Mouse (Mus musculus) spleen, postnatal 14 days (tissue): ENCODE measurements around the gene Plekhg6.

Experiments used
- DNase-seq, 2 experiments: peaks; one replicate each; pipeline ENCODE4 v3.0.0; 2021 to 2022; ENCODE audit warnings: low spot score in 2 of 2

Plekhg6 gene

DNA sequence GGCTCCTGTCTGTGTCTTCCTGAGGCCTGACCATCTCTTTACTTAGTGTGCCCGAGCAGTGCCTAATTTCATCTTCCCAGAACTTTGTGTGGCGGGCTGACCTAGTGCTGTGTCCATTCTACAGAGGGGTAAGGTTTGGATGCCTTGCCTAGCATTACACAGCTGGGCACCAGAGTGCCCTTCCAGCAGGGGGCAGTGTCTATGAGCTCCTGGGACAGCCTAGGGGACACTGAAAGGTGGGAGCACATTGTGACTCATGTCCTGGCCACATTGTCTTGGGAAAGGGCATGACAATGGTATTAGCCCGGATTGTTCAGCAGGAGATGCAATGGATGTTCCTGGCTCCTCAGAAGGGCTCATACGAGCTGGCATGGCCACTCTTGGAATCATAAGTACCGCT lies 52.4 kb downstream of the Plekhg6 start:
- DNase-seq: no peak

DNA sequence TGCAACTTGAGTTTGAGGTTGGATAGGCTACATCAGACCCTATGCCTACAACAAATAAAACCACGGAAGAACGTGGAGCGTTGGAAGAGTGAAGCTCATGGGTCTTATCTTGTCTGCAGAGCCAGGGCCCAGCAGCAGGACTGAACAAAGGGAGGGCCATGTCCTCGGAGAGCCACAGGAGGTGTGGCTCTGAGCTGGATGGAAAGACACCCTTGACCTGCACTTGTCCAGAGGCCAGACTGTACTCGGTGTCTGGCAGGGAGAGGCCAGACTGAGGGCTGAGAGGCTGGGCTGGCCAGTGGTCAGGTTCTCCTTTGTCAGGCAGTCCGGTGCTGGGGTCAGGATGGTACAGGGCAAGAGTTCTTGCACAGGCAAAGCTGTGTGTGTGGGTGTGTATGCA lies 55.3 kb downstream of the Plekhg6 start:
- DNase-seq: no peak

DNA sequence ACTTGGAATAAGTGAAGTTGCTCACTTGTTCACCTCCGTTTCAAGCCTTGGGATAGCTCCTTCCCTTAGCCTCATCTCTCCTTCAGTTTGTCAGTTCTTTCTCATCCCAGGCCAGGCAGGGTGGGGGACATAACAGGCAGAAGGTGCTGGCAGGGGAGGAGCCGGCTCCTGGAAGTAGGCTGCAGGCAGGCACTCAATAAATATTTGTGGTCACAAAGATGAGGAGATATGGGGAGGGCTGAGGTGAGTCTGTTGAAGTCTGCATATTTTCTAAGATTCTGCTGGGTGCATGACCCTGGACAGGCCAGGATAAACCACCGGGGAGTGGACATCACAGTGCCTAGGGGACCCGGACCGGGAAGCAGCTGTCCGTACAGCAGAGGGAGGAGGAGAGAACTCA lies 57.0 kb downstream of the Plekhg6 start:
- DNase-seq: no peak

DNA sequence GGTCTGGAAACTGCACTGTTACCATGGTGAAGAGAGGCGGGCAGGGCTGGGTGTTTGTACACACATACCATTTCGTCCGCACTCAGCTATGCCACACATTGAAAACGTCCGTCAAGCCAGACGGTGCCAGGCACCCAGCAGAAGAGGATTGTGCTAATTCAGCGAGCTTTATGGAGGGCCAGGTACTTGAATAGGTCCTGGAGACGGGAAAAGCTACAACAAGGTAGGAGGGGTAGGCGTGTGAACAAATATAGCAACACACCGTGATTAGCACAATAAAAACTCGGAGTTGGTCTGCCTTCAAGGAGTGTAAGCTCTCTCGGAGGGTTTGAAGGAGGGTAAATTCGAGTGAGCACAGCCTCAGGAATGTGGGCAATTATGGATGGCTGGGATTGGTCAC lies 57.8 kb downstream of the Plekhg6 start:
- DNase-seq: no peak

DNA sequence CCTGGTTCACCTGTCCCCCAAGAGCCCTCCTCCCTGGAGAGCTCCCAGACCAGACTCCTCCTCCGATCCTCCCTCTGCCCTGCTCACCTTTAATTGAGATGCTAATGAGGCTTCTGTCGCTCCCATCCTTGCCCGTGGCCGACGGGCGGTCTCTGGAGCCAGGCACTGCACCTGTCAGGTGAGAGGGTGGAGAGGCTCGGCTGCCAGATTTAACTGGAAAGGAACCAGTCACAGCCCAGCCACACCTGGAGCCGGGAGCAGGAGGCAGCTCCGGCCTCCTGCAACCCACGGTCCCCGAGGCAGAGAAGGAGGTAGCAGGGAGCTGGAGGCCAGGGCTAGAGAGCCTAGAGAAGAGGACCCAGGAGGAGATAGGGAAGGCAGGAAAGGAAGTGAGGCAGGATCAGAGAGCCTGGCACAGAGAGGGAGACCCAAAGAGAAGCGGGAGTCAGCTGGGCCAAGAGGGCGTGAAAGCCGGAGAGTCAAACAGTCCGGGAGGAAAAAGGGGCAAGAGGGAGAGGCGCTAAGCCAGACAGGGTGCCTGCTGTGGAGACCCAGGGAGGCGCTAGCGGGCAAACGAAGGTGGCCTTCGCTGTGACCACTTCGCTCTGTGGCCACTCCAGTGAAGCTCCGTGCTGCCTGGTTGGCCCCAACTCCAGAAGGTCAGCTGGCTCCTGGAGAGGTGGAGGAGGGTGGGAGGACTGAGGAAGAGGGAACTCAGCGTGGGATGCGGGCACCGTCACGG lies 59.3 kb downstream of the Plekhg6 start:
- DNase-seq: no peak

DNA sequence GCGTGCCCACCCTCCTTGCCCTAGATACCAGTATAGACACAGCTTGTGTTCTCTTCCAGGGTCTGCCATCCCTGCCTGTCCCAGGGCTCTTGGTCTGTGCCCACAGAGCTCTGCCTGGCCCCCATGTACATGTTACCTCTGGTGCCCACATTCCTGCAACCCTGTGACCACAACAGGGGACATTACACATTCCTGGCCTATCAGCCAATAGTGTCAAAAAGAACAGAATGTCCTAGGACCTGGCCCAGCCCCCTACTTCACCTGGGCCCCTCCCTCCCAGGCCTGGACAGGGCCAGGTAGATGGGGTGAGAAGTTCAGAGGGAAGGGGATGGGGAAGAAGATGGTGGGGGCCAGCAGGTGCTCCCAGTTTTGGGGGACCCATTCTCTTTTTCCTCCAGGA lies 60.3 kb downstream of the Plekhg6 start, which contains the start of gene Scnn1a:
Gene Scnn1a (plus strand): TSS at position 337 of the 400 bp plus-strand sequence.
- DNase-seq: no peak

DNA sequence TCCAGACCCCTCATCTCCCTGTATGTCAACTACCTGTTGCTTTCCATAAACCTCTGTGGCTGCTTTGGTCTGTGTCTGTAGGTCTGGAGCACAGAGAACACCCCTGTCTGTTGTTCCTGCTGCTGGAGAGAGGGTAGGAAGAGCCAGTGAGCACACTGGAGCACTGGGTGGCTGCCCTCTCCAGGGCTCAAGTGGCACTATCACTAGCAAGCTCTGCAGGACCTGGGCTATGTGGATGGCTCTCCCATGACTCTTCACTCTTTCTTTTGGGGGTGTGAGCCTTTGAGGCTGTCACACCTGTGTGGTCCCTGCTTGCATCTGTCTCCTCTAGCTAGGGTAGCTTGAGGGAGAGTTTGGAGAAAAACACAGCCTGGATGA lies 60.7 kb downstream of the Plekhg6 start:
- DNase-seq: no peak

DNA sequence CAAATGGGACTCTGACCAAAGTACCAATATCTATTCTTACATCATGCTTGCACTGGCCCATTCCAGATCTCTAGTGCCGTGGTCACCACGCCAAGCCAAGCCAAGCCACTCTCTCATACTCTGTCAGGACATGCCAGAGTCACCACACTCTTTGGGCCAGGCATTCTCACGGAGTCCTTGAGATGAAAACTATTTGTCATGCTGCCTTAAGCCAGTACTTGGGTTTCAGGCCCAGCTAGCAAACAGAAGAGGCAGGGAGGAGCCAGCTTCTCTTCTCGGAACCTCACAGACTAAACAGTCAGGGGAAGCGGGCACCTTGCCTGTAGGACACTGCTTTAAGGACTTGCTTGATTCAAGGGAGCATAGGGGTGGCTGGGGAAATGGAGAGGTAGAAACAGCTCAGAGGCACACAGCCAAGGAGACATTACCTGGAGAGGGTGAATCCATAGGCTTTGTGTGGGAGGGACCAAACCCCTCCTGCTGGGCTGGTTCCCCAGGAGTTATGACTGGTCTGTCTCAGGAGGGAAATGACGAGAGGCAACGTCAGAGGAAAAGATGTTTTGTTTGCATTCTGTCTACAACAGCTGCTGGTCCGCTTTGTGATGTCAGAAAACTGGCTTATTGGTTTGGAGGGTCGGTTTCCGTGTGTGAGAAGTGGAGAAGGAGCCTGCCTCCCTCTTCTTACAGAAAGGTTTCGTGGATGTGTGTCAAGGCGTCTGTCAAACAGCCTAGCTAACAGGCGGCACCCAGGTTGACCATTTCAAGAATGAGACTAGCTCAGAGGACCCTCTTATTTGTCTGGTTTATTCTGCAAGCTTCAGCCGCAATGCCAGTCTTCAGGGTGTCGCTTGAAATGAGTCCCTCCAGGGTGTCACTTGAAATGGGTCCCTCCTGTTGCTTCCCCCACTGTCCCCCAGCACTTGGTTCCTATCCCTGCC lies 61.3 kb downstream of the Plekhg6 start:
- no peak for DNase-seq

DNA sequence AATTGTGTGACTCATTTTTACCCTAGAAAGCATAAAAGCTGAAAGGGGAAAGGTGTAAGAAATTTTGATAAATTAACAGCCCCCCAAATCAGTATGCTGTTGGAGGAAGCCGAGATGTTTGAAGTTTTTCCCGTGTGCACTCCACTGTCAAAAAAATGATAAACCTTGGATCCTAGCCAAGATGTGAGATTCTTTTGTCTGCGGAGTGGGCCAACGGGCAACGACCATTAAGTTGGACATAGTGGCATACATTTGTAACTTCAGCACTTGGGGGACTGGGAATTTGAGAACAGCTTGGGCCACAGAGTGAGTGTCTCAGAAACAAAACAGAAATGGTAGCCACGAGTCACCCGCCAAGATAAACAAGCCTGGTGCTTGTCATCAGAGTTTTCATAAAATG lies 63.5 kb downstream of the Plekhg6 start:
- DNase-seq: no peak

DNA sequence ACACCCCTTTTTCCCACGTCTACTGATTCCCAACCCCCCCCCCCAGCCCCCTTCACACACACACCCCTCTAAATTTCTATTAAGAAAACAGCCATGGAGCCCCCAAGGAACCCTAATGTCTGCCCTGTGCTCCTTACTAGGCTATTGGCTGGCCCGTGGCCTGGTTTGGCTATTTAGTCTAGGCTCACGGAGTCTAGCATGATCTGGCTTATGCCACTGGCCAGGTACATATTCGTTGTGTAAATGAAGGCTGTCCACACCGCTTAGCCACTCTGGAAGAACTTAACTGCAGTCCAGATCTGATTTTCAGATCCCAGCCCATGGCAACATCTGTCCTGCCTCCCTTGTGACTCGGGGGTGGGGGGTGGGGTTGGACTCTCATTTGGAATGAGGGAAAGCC lies 65.8 kb downstream of the Plekhg6 start:
- DNase-seq: no peak

DNA sequence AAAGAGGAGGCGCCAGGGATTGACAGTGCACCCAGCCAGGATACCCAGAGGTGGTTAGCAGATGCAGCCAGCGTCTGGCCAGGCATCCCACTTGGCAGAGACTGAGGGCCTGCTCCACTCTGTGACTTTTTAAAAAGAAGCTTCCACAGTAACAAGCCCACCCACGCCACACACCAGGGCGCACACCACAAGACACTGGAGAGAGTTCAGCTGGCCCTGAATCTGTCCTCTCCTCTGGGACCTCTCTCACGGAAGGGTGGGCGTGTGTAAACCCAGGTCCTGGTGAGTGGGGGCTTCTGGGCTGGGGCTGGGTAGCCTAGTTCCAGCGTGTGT lies 66.4 kb downstream of the Plekhg6 start:
- no peak for DNase-seq

DNA sequence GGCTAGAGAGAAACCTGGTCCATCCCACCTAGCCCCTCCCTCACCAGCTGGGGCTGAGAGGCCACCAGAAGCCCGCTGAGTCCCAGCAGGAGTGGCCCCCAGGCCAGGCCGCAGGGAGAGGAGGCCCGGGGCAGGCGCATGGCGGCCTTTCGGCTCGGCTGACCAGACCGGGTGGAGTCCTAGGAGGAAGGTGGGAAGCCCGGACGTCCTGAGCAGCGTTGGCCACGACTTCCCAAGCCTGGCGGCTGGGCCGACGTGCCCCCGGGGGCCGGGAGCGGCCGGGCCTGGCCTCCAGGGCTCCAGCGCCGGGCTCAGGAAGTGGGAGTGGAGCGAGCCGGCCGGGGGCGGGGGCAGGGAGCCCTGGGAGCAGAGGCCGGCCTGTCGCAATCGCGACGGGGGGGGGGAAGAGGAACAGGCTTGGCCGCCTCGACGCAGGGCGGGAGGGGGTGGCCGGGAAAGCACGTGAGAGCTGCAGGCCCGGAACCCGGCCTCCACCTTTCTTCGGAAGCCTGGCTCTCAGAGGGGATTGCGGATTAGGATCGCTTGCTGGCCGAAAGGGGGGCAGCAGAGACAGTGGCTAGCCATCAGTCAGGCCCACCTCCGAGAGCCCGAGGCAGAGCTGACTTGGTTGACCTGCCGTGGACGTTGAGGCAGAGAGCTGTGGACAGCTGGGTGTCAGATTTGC lies 66.9 kb downstream of the Plekhg6 start, which contains the start of gene Ltbr:
Gene Ltbr (minus strand): TSS at position 340 of the 685 bp plus-strand sequence.
- peak; percentile 20 to 21 for DNase-seq
